Mouse (Mus musculus) stomach, postnatal 0 days (tissue): ENCODE results near the gene Grpel1.

ENCODE experiments used
- CTCF ChIP-seq: IDR thresholded peaks from 2 replicates; pipeline ENCODE4 v1.5.1; 2016; ENCODE audit warnings: antibody characterized with exemption, low read depth, mild to moderate bottlenecking, moderate library complexity
- EP300 ChIP-seq: optimal IDR thresholded peaks from 2 replicates; pipeline ENCODE3; 2016; ENCODE audit warnings: antibody characterized with exemption

DNA sequence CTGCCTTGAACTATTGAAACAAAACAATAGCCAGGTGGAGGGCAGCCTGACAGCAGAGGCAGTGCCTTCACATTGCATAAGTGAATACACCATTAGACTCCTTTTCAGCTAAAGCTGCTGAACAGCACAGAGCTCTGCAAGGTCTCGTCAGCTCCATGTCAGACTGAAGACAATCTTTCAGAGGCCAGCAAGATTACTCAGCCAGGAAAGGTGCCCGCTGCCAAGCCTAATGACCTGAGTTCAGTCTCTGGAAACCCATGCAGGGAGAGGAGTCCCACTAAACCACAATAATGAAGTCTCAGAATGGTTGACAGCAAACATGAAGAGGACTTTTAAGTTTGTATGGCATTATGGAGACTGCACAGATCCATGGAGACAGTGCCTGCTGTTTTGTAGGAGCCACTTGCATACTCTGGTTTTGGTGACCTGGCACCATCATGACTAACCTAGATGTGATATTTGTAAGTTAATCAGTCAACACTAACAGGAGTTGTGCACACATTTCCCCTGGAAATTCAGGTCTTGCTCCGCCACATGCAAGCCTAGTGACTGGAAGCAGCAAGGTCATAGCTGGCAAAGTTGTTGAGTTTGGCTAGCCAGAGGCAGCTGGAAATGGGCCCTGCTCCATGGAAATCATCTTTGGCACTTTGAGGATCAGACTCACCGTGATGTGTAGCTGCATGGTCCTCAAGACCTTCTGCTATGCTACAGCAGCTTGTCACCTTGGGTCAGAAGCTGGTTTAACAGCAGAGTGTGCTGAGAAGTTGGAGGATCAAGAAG is 8.3 kb downstream of the Grpel1 start:
- TF ChIP-seq CTCF, result no peak
- no peak for TF ChIP-seq EP300
